Mouse (Mus musculus) kidney, adult 2 months (tissue): ENCODE data around the gene Fam213a.

Experiments used
- CTCF ChIP-seq: fragments of 200-500 bp; conservative IDR thresholded peaks from 2 replicates; pipeline ENCODE4 v1.5.1; 2011; ENCODE audit warnings: low read depth, mild to moderate bottlenecking, control low read depth, low read length, moderate library complexity, mixed read lengths; ENCODE audit not compliant: insufficient read depth, insufficient read length
- POLR2A ChIP-seq: fragments of 200-500 bp; IDR thresholded peaks from one replicate; pipeline ENCODE4 v1.6.1; 2011; ENCODE audit warnings: low read depth, low read length, control low read depth

GRCm38 (mm10) chr14:41000801-41001200, 12.8 kb downstream of the Fam213a start:
- TF ChIP-seq CTCF (no peak), POLR2A (no peak)
